Mouse (Mus musculus): Measurements from ENCODE around the gene Gm10322.

Gm10322 gene

DNA sequence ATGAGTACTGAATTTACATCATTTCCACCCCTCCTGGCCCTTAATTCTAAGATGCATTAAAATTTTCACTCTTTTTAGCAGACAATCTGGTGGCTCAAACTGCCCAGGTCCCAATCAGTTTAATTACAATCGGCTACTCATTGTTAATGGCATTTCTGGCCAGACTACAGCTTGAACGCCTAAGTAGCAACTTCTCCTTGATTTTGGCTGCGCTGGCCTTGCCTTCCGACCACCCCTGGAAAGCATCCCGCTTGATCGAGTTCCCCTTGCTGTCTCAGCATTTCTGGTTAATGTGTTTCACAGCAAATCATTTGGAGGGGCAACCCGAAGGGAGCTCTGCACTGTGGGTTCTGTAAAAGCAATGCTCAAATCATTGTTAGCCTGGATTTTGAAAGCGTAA lies 13.8 kb upstream of the Gm10322 start:
- no peak for DNase-seq (ENCODE audit: low spot score in 2 of 2)

DNA sequence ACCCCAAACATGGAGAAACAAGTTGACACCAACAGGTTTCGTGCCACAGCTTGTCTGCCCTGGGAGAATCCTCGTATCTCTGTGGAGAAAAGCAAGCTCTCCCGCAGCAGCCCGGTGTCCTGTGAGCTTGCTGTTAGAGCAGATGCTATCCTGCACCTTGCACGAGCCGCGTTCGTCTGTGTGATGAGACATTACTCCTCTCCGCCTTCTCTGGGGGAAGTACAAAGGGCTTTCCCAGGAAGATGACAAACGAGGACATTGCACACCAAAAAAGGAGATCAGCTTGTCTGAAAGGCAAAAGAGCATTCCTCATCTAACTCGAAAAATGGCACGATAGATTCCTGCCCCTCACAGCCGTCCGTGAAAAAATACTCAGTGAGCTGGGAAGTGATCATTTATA lies 13.0 kb upstream of the Gm10322 start:
- no peak for DNase-seq (ENCODE audit: low spot score in 2 of 2)

DNA sequence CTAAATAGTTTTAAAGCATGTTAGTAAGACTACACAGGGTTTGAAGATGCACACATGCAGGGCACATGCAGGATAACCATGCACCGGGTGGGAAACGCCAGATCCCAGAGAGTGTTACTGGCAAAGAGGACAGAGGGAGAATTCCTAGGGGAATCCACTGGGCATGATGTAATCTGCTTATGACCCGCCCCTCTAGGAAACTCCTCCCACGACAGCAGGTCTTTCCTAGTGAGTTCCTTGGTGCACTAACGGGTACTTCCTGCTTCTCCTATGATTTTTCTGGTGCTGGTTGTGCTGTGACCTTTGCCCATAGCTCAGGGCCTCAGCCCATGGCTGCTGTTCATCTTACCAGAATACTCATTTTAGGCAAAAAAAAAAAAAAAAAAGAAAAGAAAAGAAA lies 12.0 kb upstream of the Gm10322 start:
- DNase-seq (ENCODE audit: low spot score in 2 of 2): no peak

DNA sequence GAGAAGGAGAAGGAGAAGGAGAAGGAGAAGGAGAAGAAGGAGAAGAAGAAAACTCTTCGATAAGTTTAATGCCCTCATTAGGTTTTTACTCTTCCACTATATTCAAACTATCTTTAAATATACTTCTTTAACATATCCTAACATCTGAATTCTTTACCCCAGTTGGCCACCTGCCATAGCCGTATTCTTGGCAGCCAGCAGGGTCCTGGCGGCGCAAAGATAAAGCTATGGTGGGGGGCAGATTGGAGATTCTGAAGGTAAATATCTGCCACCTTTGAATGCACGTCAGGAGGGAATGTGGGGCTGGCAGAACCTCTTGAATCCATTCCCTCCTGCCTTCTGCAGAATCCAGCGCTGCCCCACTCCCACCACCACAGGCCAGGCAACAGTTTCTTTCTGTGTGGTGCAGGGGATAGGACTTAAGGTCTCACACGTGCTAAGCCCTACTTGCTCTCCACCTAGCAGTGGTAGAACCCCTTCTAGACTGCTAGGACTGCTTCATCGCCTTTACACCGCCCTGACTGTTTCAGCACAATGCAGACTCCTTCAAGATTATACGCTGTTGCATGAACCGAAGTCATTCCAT lies 10.9 kb upstream of the Gm10322 start:
- DNase-seq (ENCODE audit: low spot score in 2 of 2): peak in 1 of 2 experiments; percentile 30

DNA sequence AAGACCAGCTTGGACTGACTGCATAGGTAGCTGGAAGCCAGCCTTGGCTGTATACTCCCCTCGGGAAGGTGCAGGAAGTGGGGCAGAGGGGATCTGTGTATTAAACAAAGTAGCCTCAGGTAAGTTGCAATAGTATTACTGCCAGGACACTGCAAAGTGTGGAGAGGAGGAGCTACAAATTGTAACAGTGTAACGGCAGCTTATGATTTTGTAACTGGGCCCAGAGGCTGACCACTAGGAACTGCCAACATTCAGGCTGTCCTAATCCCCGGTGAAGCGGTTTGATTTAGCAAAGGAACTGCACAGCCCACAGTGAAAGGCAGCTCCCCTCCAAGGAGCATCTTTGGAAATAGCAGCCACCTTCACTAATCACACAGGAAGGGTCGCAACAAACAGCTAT lies 2.6 kb upstream of the Gm10322 start:
- no peak for DNase-seq (ENCODE audit: low spot score in 2 of 2)

DNA sequence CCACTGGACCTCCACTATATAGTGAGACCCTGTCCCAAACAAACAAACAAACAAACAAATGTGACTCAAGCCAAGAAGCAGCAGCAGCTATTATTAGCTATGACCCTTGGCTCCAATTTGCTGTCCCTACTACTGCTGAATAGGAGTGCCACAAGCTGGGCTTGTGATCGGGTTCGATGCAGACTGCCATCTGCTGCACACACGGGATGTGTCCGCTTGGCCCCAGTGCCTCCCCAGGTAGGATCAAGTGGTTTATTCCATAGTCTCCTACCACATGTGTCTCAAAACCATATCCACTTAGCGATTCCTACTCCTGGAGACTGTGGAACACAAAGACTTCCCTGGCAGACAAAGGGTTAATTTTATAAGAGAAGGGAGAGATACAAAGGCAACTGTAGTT lies 1.7 kb upstream of the Gm10322 start:
- DNase-seq (ENCODE audit: low spot score in 2 of 2): no peak

DNA sequence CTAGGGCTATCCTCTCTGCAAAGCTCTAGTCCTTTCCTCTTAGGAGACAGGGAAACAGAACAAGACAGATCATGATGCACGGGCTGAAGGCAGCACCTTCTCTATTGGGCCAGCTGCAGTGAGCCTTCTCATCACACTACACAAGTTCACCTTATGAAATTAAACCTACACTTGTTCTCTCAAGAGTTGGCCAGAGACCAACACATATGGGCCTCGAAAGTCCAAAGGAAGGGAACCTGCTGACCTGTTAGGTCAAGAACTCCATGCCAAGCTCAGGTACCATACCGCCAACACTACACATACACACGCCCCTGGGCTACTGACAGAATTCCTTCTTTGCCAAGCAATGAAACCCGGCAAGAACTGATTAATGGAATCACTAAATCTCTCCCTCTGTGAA lies 452 bp upstream of the Gm10322 start:
- no peak for DNase-seq (ENCODE audit: low spot score in 2 of 2)

DNA sequence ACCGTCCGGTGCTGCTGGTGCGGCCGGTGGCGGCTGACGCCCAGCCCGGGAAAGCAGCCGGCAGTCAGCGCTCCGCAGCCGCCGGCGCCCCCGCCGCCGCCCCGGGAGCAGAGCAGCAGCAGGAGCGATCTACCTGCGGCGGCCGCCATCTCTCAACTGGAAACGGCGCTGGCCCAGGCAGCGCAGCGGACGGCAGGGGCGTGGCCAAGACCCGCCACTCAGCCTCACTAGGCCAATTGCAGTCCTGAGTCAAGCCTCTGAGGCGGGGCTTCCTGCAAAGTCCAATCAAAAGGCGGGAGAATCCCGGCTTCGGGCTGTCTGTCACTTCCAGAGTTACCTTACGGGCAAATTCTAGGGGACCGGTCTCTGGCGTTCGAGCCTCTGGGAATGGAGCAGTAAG lies 659 bp downstream of the Gm10322 start, which contains the start of gene Mcu:
Mcu (minus strand) TSS at position 171 of the 400 bp plus-strand sequence.
- peak; percentile 95 to 98 for DNase-seq (ENCODE audit: low spot score in 2 of 2)

DNA sequence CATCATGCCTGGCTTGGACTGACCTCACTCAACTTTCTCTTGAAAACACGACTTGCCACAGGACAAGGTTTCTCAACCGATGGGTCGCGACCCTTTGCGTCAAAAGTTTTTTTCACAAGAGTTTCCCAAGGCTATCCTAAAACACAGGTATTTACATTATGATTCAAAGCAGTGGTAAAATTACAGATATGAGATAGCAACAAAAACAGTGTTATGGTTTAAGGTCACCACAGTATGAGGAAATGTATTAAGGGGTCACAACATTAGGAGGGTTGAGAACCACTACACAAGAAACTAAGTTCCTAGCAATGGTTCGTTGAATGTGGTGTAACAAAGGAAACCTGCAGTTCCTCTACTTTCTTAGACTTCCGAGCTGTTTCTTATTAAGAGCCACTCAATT lies 1.9 kb downstream of the Gm10322 start:
- no peak for DNase-seq (ENCODE audit: low spot score in 2 of 2)

DNA sequence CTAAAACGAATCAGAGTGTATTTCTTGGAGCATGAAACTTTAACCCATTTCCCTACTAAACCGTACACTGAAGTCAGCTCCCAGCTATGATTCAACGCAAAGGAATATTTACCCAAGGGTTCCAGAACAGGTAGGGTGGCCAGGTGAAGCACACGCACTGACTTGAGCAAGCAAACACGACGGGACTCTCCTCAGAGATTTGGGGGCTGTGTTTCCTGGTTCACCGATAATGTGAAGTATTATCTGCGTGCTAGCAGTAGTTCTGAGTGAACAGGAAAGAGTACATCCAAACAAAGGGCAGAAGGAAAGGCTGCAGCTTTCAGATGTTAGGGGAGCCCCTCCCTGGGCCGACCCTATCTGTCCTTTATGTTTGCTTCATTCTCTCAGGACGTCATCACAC lies 5.5 kb downstream of the Gm10322 start:
- DNase-seq (ENCODE audit: low spot score in 2 of 2): no peak

DNA sequence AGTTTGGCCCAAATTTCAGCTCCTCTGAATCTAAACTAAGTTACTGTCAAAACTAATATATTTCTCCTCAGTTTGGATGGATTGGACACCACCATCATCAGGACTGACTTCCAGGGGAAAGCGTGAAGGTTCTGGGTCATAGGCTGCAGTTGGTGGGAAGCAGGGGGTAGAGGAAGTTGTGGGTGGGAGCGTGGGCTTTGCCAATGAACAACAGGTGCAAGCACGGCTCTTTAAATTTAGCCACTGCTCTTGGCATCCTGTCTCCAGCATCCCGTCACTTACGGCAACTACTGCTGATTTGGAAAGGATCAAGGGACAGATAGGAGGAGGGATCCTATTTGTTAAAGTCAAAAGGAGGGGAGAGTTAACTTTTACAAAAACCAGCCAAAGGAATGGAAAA lies 7.6 kb downstream of the Gm10322 start:
- DNase-seq (ENCODE audit: low spot score in 2 of 2): no peak

DNA sequence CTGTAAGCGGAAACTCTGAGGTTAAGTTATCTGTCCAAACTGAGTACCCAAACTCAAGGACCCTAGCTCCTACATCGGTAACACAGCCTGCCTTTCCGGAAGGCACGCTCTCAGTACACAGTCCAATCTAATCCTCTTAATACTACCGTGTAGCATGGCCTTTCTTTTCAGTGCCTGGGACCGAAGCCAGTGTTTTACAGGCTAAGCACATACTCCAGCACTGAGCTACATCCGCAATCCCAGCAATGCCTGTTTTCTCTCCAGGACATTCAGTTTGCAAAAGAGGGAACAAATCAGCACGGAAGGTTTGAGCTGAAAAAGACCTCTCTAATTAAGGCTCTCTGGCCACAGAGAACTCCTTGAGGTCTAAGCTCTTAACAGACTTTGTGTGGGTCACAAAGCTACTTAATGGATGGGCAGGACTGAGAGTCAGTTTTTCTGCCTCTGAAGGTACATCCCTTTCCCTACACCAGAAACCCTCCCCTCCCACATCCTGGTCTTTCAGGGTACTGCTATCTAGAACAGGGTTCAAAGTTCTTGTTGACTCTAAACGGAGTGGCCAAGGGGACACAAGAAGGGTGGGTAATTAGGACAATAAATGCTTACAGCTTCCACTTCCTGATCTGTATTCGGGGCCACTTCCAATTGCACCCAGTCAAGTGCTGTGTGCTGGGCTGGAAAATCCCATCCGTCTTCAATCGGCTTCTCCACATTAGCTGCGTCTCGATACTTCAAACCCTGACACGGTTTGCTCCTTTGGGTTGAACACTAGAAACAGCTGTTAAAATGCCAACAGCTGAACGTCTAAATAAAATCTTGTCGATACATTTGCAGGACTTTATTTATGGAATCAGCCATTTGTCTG lies 13.0 kb downstream of the Gm10322 start:
- no peak for DNase-seq (ENCODE audit: low spot score in 2 of 2)

DNA sequence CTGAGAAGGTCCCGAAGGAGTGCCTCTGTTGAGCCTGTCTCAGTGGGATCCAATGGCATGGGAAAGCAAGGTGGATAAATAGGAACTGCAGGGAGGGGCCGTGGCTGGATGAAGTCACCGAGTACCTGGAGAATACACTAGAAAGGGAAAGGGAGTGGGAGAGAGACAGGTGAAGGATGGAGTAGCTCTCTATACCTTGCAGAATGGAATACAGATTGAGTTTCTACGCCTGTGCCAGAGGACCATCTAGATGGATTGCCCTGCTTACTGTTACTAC lies 13.6 kb downstream of the Gm10322 start:
- DNase-seq (ENCODE audit: low spot score in 2 of 2): no peak

DNA sequence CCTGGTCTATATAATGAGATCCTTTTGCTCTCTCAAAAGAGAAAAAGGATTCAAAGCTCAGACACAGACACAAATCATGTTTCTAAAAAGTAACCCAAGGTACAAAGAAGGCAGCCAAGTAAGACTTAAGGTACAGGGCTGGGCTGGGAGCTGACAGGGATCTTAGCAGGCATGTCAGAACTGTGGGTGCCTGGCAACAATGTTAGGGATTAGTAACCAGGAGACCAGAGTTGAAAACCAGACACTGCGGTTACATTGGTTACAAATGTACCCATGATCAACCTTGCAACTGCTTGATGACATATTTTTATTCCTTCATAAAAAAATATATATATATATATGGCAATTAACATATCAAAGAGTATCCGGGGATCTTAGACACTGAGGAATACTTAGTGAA lies 20.2 kb downstream of the Gm10322 start:
- no peak for DNase-seq (ENCODE audit: low spot score in 2 of 2)

DNA sequence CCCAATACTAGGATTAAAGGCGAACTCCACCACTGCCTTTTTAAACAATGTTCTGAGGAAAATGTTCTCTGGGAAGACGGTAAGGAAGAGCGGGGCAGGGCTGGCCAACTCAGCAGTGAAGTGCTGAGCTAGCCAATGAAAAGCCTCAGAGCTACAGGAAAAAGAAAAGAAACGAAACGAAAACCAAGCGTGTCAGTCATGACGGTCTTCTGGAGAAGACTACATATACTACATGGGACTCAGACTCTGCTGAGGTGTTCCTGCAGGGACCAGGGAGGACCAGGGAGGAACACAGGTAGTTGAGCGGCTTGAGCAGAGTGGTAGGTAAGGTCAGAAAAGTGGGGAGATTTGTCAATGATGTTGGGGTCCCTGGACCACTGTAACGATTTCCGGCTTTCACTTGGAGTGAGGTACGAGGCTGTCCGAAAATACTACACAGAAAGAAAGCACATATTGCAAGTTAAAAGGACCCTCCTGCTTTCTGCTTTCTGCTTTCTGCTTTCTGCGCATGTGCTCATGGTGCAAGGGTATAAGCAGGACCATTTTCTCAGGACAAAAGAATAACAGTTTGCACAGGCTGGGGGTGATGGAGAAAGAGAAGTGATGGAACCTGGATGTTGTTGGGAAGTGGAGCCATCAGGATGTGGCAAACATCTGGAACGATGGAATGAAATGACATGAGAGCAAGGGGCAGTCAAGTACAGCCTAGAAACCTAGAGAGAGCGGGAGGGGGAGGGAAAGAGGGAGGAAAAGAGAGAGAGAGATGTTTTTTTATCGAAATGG lies 21.1 kb downstream of the Gm10322 start:
- DNase-seq (ENCODE audit: low spot score in 2 of 2): no peak

DNA sequence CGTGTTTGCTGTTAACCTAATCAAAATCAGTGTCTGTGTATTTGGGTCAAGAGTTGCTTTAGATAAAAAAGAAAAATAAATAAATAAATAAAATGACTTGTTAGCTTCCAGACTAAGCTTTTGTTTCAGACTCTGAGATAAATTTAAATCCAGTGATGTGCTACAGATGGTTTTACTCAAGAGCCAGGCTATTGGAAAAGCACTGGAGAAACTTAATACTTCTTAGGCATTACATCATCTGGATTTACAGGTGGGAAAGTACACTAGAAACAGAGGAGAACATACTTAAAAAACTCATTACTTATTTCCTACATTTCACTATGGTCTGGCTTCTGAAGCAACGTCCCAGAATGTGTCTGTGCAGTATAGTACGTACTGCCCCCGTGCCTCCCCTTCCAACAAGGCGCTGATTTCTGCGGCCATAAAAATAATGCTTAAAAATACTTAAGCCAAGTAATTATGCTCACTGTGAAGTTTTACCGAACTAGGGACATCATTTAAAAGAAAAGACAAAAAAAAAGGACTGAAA lies 21.8 kb downstream of the Gm10322 start:
- DNase-seq (ENCODE audit: low spot score in 2 of 2): no peak

DNA sequence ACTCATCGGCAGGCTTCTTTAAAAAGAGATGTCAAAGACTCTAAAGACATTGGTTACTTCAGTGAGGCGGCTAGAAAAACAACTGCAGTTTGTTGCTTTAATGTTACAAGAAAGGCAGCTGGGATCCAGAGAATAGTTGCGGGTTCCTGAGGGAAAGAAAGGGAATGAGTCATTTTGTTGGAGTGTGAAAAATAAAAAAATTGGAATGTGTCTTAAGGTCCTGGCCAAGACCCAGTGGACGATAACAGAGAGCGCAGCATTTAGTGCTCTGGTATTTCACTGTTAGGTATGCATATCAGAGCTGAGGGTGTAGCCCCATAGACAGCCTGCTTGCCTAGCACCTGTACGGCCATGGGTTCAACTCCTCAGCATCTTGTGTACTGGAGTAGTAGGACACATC lies 22.7 kb downstream of the Gm10322 start:
- DNase-seq (ENCODE audit: low spot score in 2 of 2): no peak

DNA sequence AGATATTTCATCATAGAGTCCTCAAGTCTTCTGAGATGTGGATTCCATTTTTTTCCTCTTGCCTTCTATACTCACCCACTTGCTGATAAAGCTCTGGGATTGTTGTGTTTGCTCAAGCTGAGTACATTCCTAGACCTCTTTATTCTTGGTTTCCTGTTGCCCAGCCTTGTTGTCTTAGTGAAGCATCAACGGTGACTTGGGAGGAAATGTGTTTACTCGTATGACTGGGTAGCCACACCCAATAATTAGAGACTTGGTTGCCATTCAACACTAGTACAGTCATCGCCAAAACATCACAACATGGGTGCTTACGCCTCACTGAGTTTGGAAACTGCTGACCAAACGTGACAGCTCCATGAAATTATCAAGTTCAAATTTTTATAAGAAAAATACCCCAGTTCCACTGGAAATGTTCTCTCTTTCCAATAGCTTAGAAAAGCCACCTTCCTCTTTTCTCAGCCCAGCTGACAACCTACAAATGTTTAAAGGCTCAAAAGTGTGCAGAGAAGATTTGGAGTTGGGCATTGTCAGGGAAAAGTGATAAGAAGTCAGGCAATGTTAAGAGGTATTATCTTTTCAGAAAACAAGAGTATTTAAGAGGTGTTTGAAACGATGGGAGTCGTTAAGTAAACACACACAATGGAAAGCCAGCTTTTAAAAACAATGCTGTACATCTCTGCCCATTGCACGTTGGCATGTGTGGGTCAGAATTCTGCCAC lies 27.0 kb downstream of the Gm10322 start:
- DNase-seq (ENCODE audit: low spot score in 2 of 2): no peak

DNA sequence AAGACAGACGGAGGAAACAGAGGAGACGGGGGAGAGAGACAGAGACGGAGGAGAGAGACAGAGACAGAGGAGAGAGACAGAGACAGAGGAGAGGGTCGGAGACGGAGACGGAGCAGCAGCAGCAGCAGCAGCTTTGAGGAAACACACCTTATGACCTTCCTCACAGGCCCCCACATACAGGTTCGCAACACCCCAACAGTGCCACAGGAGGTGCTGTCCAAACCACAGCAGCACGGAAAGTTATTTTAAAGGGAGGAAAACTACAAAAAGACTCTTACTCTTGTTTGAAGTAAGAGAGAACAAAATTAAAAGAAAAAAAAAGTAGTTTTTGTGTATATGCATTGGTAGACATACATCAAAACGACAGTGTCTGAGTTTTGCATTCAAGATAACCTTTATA lies 27.8 kb downstream of the Gm10322 start:
- no peak for DNase-seq (ENCODE audit: low spot score in 2 of 2)

DNA sequence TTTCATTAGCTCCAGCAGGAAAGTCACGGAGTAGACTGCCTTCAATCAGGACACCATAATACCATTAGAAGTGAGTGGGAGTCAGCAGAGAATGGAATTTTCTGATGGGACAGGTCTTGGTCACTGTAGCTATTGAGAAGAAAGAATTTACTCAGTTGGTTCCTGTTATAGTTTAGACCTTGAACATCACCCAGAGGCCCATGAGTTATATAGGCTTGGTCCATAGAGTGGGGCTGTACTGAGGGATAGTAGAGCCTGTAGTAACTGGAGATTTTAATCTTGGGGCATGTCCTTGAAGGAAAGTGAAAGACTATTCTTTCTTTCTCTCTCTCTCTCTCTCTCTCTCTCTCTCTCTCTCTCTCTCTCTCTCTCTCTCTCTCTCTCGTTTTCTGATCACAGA lies 28.8 kb downstream of the Gm10322 start:
- no peak for DNase-seq (ENCODE audit: low spot score in 2 of 2)

DNA sequence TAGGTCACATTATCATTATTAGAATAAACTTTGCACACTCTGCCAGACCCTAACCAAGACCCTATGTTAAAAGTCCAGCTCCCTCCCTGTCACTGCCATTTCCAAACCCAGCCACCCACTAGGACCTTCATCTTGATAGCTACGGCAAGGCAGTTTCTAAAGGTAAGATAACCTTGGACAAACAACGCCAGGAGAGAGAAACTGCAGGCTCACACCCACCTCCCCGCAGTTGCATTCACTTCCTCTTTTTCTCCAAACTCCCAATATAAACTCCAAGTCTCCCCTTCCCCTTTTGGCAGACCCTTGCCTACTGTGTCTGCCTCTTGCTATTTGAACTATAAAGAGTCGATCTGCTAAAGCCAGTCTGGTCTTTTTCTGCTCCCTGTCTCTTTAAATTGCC lies 29.3 kb downstream of the Gm10322 start:
- DNase-seq (ENCODE audit: low spot score in 2 of 2): no peak

DNA sequence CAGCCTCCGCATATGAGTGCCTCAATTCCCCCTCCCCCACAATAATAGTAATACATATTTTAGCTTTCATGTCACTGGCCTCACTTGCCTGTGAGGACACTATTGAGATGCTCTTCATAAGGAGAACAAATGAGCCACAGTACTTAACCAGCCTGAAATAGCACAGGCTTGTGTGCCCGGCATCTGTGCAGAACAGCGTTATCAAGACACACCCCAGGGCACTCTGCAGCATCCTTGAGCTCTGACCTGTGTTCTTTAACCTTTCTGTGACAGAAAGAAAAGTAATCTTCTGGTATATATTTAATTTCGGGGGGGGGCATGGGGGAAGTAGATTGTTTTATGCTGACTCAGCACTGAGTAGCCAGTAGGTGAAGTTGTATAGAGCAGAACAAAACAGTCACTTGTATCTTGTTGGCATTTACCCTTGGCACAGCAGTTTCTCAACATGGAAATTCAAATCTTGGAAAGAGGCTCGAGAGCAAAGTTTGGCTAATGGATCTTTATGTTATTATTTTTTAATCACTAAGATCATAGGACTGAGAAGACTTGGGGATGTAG lies 31.0 kb downstream of the Gm10322 start:
- no peak for DNase-seq (ENCODE audit: low spot score in 2 of 2)
